Mouse (Mus musculus): ENCODE data around the gene S100a2.

- no peak for TF ChIP-seq CTCF (conservative IDR thresholded peaks at IDR 0.05; ENCODE audit: insufficient read depth, insufficient read length, low read depth, low read length)
- no peak for TF ChIP-seq POLR2A (IDR thresholded peaks at IDR 0.05; ENCODE audit: low read depth, low read length)
These were observed 5.5 kb downstream of the S100a2 start for GRCm38 (mm10) chr3:90595556-90595955.
